Mouse (Mus musculus) stomach, embryonic 16.5 days (tissue): ENCODE data around the gene Bicd1. TPM values are rescaled to one million over a fixed set of nuclear protein-coding genes. Genes with fewer than 3 reads are reported as not detected.
"Not testable (repeated sequence)": the region's sequence is repeated elsewhere in the genome, so short reads cannot be mapped to it uniquely, and the experiment has no call there.

Experiments used
- ATAC-seq: fragments of 200-750 bp; cut with Nextera tagmentation; 2 replicates; pipeline ENCODE4 v1.8.0; 2017; ENCODE audit warnings: moderate number of reproducible peaks, moderate TSS enrichment; ENCODE audit not compliant: insufficient read depth, low FRiP score
- H3K27ac ChIP-seq: fragments of 300-500 bp; sonication (generic); 2 replicates; pipeline ENCODE4 v1.5.1; 2014; ENCODE audit warnings: low read length
- H3K27me3 ChIP-seq: fragments of 300-500 bp; sonication (generic); 2 replicates; pipeline ENCODE4 v1.6.1; 2014; ENCODE audit warnings: low read length, control low read depth, mixed read lengths; ENCODE audit not compliant: control insufficient read depth, insufficient read depth
- H3K36me3 ChIP-seq: fragments of 300-500 bp; sonication (generic); 2 replicates; pipeline ENCODE4 v1.6.1; 2014; ENCODE audit warnings: low read length; ENCODE audit not compliant: control insufficient read depth, insufficient read depth
- H3K4me1 ChIP-seq: fragments of 300-500 bp; sonication (generic); 2 replicates; pipeline ENCODE4 v1.6.1; 2014; ENCODE audit warnings: low read length, control low read depth, mixed read lengths; ENCODE audit not compliant: control insufficient read depth, insufficient read depth
- H3K4me2 ChIP-seq: fragments of 300-500 bp; sonication (generic); 2 replicates; pipeline ENCODE4 v1.6.1; 2014; ENCODE audit warnings: low read depth, low read length, mixed read lengths
- H3K4me3 ChIP-seq: fragments of 300-500 bp; sonication (generic); replicated peaks from 2 replicates; pipeline ENCODE4 v1.5.1; 2014; ENCODE audit warnings: mild to moderate bottlenecking, low read length
- H3K9ac ChIP-seq: fragments of 300-500 bp; sonication (generic); 2 replicates; pipeline ENCODE4 v1.6.1; 2014; ENCODE audit warnings: low read length
- H3K9me3 ChIP-seq: fragments of 300-500 bp; sonication (generic); replicated peaks from 2 replicates; pipeline ENCODE4 v1.6.1; 2016; ENCODE audit warnings: low read length, control low read depth; ENCODE audit not compliant: control insufficient read depth
- WGBS: fragments of 180-500 bp; shearing (Covaris S2); extraction: QIAGEN DNeasy Blood & Tissue Kit; methylation state at CpG from one replicate; pipeline ENCODE4 v1.1.7; 2014; 5-methylcytosine and 5-hydroxymethylcytosine counted together
- polyA plus RNA-seq: library from polyadenylated mRNA; unstranded; fragments of >200 nt; fragmentation: Nextera tagmentation; extraction: Ambion mirVana; gene quantifications from 2 replicates; pipeline ENCODE4 v1.2.1, GENCODE M21; 2015

The Bicd1 gene
- polyA plus RNA-seq: 8.8 and 11.4 TPM in 2 replicates

- Histone ChIP-seq H3K4me1 (0 out of 2 replicates have a peak, but pooled peaks cover 5% of the 10 kb centered on the region), H3K27ac (peak within 1 kb of the TSS; percentile 74), H3K9me3 (no peaks in the 10 kb centered on the region), H3K4me3 (peak within 1 kb of the TSS; percentile 70), H3K4me2 (peak within 1 kb of the TSS; percentile 71), H3K27me3 (no peaks in the 10 kb centered on the region), H3K9ac (peak within 1 kb of the TSS; percentile 78), H3K36me3 (no peaks in the 10 kb centered on the region)
- WGBS: under 1% methylated on average over 30 of the region's 30 CpGs
- ATAC-seq: peak; percentile 100
Observed at GRCm38 (mm10) chr6:149408833-149409332, at the start of gene Bicd1. TSS of gene Bicd1 (plus strand) at chr6:149408886.

DNA sequence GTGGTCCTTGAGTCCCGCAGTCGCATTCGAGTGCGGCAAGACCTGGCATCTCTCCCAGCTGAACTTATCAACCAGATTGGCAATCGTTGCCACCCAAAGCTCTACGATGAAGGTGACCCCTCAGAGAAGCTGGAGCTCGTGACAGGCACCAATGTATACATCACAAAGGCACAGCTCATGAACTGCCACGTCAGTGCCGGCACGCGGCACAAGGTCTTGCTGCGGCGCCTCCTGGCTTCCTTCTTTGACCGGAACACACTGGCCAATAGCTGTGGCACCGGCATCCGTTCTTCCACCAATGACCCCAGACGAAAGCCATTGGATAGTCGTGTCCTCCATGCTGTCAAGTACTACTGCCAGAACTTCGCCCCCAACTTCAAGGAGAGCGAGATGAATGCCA is 46.2 kb upstream of the Bicd1 start:
- H3K4me1 ChIP-seq, H3K4me2 ChIP-seq, H3K9me3 ChIP-seq, ATAC-seq, H3K27me3 ChIP-seq, H3K27ac ChIP-seq, H3K4me3 ChIP-seq, H3K36me3 ChIP-seq, H3K9ac ChIP-seq: not testable (repeated sequence)
- WGBS: 97% methylated on average over 20 of the region's 20 CpGs

GRCm38 (mm10) chr6:149365975-149366374 is 42.7 kb upstream of the Bicd1 start:
- not testable (repeated sequence) for H3K9ac ChIP-seq, H3K4me2 ChIP-seq, H3K4me1 ChIP-seq, H3K27ac ChIP-seq, ATAC-seq, H3K4me3 ChIP-seq, H3K36me3 ChIP-seq, H3K9me3 ChIP-seq, H3K27me3 ChIP-seq
- WGBS: 83% methylated on average over 2 of the region's 2 CpGs

DNA sequence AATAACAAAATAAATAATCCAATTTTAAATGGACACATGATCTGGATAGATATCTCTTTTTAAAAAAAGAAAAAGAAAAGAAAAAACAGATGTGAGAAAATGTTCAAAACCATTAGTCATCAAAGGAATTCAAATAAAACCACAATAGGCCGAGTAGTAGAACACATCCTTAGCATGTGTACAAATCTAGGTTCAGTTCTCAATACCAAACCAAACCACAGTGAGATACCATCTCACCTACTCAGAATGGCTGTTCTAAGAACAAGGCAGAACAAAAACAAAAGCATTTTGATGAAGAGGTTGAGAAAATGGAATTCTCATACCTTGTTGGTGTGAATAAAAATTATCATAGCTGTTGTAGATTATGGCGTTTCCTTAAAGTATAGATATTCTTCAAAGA is 42.3 kb upstream of the Bicd1 start:
- ATAC-seq: no peak

DNA sequence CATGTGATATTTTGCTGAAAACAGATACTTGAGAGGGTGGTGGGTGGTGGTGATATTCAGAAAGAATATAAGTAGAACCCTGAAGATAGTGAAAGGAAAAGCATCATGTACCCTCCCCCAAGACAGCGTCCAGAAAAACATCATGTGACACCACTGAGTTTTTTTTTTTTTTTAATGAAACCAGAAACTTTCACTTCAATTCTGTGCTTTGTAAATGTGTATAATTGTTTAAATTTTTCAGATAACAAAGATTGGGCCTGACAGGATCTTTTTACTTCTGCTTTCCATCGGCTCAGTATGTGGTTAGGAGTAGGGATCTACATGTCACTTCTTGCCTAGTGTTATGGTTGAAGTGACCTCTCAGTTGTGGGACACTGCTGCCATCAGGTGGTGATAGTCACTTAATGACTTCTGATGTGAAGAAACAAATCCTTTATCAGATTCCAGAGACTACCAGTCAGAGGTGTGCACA is 33.7 kb upstream of the Bicd1 start:
- WGBS: 47% methylated on average over 2 of the region's 2 CpGs
- H3K4me3 ChIP-seq: no peak overlapping the region
- no peaks in the 10 kb centered on the region for H3K36me3 ChIP-seq
- no peaks in the 10 kb centered on the region for H3K27me3 ChIP-seq
- H3K4me1 ChIP-seq: no peaks in the 10 kb centered on the region
- H3K9ac ChIP-seq: no peak overlapping the region
- no peaks in the 10 kb centered on the region for H3K9me3 ChIP-seq
- H3K27ac ChIP-seq: no peak overlapping the region
- H3K4me2 ChIP-seq: no peak overlapping the region
- ATAC-seq: peak; percentile 62; the same call in 1 of the 2 replicates

More for the DNA sequence above, 42.3 kb upstream of the Bicd1 start:
- Histone ChIP-seq H3K4me1 (no peaks in the 10 kb centered on the region), H3K4me3 (no peak overlapping the region), H3K4me2 (no peak overlapping the region), H3K9ac (no peak overlapping the region), H3K27me3 (no peaks in the 10 kb centered on the region), H3K9me3 (no peaks in the 10 kb centered on the region), H3K36me3 (no peaks in the 10 kb centered on the region), H3K27ac (no peak overlapping the region)
- 83% methylated on average over 2 of the region's 2 CpGs for WGBS

GRCm38 (mm10) chr6:149383531-149383930 is 25.2 kb upstream of the Bicd1 start:
- Histone ChIP-seq H3K27me3 (no peaks in the 10 kb centered on the region), H3K9ac (no peak overlapping the region), H3K4me3 (no peak overlapping the region), H3K9me3 (no peaks in the 10 kb centered on the region), H3K4me1 (no peaks in the 10 kb centered on the region), H3K4me2 (no peak overlapping the region), H3K36me3 (no peaks in the 10 kb centered on the region), H3K27ac (no peak overlapping the region)
- no peak for ATAC-seq
- WGBS: 83% methylated on average over 2 of the region's 2 CpGs

- Histone ChIP-seq H3K9ac (no peak overlapping the region), H3K9me3 (no peaks in the 10 kb centered on the region), H3K4me2 (no peak overlapping the region), H3K4me1 (no peaks in the 10 kb centered on the region), H3K27ac (no peak overlapping the region), H3K4me3 (no peak overlapping the region), H3K36me3 (no peaks in the 10 kb centered on the region), H3K27me3 (no peaks in the 10 kb centered on the region)
- no peak for ATAC-seq
- 17% methylated on average over 3 of the region's 3 CpGs for WGBS
Observed at GRCm38 (mm10) chr6:149386389-149386788, 22.3 kb upstream of the Bicd1 start.

- H3K4me3 ChIP-seq, ATAC-seq, H3K9ac ChIP-seq, H3K27ac ChIP-seq, H3K36me3 ChIP-seq, H3K9me3 ChIP-seq, H3K4me1 ChIP-seq, H3K27me3 ChIP-seq, H3K4me2 ChIP-seq: not testable (repeated sequence)
- WGBS: 84% methylated on average over 2 of the region's 2 CpGs
Observed at GRCm38 (mm10) chr6:149389626-149390025, 19.1 kb upstream of the Bicd1 start.

DNA sequence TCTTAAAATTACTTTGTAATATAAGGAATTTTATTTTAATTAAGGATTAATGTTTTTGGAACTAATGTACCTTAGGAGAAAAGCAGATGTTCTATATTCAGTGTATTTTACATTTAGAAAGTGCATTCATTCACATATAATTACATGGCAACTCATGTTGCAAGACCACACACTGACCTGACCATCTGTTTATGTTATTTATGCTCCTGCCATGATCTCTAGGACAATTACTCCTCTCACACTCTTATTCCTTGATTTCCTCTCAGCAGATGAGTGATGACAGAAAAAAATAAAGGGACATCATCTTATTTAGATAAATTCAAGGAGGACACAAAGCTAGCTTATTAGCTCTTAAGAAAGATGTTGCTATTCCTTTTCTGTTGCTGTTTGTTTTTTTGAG is 9.3 kb upstream of the Bicd1 start:
- no peak overlapping the region for H3K27ac ChIP-seq
- H3K4me2 ChIP-seq: no peak overlapping the region
- H3K9ac ChIP-seq: no peak overlapping the region
- H3K9me3 ChIP-seq: no peaks in the 10 kb centered on the region
- ATAC-seq: no peak
- no peak overlapping the region for H3K4me3 ChIP-seq
- no peaks in the 10 kb centered on the region for H3K36me3 ChIP-seq
- no peaks in the 10 kb centered on the region for H3K27me3 ChIP-seq
- H3K4me1 ChIP-seq: no peaks in the 10 kb centered on the region
